Mouse (Mus musculus) neural tube, embryonic 15.5 days (tissue): ENCODE data around the gene Caskin1. TPM values are rescaled to one million over a fixed set of nuclear protein-coding genes. Genes with fewer than 3 reads are reported as not detected.

Experiments used
- polyA plus RNA-seq: library from polyadenylated mRNA; unstranded; fragments of >200 nt; fragmentation: Nextera tagmentation; extraction: Ambion mirVana; gene quantifications from 2 replicates; pipeline ENCODE4 v1.2.1, GENCODE M21; 2015

The Caskin1 gene
- polyA plus RNA-seq, 1 experiment from 2014 or later, result 53.4 TPM

Other genes with a start within 250 kb of the Caskin1 start
- gene Ccnf, start 237.1 kb upstream of the Caskin1 start, polyA plus RNA-seq, result 13.4 and 26.3 TPM in 2 replicates
- gene Abca17, start 137.5 kb upstream of the Caskin1 start, polyA plus RNA-seq, result 0.70 and 1.3 TPM in 2 replicates
- 25.5 and 29.4 TPM in 2 replicates for gene Abca3, start 136.7 kb upstream of the Caskin1 start, polyA plus RNA-seq
- gene Rnps1, start 74.0 kb upstream of the Caskin1 start, polyA plus RNA-seq, result 289 and 293 TPM in 2 replicates
- 51.5 and 58.8 TPM in 2 replicates for gene Eci1, start 62.0 kb upstream of the Caskin1 start, polyA plus RNA-seq
- 5.4 and 8.7 TPM in 2 replicates for gene Dnase1l2, start 45.5 kb upstream of the Caskin1 start, polyA plus RNA-seq
- 46.3 and 49.5 TPM in 2 replicates for gene E4f1, start 18.3 kb upstream of the Caskin1 start, polyA plus RNA-seq
- 76.1 and 79.7 TPM in 2 replicates for gene Pgp, start 18.2 kb upstream of the Caskin1 start, polyA plus RNA-seq
- gene Bricd5, start 14.7 kb upstream of the Caskin1 start, polyA plus RNA-seq, result 0.73 TPM in 1 of 2 replicates, not detected in the other
- 29.5 and 33.1 TPM in 2 replicates for gene Mlst8, start 9.5 kb upstream of the Caskin1 start, polyA plus RNA-seq
- 83.2 and 89.4 TPM in 2 replicates for gene Traf7, start 39.3 kb downstream of the Caskin1 start, polyA plus RNA-seq
- gene Rab26, start 45.6 kb downstream of the Caskin1 start, polyA plus RNA-seq, result 6.1 and 9.1 TPM in 2 replicates
- 31.2 and 31.7 TPM in 2 replicates for gene Pkd1, start 61.2 kb downstream of the Caskin1 start, polyA plus RNA-seq
- gene Tsc2, start 144.0 kb downstream of the Caskin1 start, polyA plus RNA-seq, result 60.6 and 68.8 TPM in 2 replicates
- 8.3 and 10.0 TPM in 2 replicates for gene Nthl1, start 144.1 kb downstream of the Caskin1 start, polyA plus RNA-seq
- 60.2 and 65.7 TPM in 2 replicates for gene Slc9a3r2, start 161.7 kb downstream of the Caskin1 start, polyA plus RNA-seq
- gene Npw, start 169.9 kb downstream of the Caskin1 start, polyA plus RNA-seq, result 0.42 and 0.51 TPM in 2 replicates
- 19.2 and 20.5 TPM in 2 replicates for gene Zfp598, start 181.1 kb downstream of the Caskin1 start, polyA plus RNA-seq
- gene Syngr3, start 201.4 kb downstream of the Caskin1 start, polyA plus RNA-seq, result 214 and 242 TPM in 2 replicates
- gene Gfer, start 207.6 kb downstream of the Caskin1 start, polyA plus RNA-seq, result 36.5 and 37.9 TPM in 2 replicates
- 1.9 and 3.9 TPM in 2 replicates for gene Noxo1, start 207.6 kb downstream of the Caskin1 start, polyA plus RNA-seq
- gene Tbl3, start 219.1 kb downstream of the Caskin1 start, polyA plus RNA-seq, result 55.6 and 66.5 TPM in 2 replicates
- gene Rnf151, start 229.5 kb downstream of the Caskin1 start, polyA plus RNA-seq, result 0.15 TPM in 1 of 2 replicates, not detected in the other
- 729 and 914 TPM in 2 replicates for gene Rps2, start 229.5 kb downstream of the Caskin1 start, polyA plus RNA-seq
- 302 and 304 TPM in 2 replicates for gene Ndufb10, start 235.9 kb downstream of the Caskin1 start, polyA plus RNA-seq
- gene Rpl3l, start 239.2 kb downstream of the Caskin1 start, polyA plus RNA-seq, result 0.10 and 0.19 TPM in 2 replicates
- gene Msrb1, start 248.0 kb downstream of the Caskin1 start, polyA plus RNA-seq, result 23.2 and 24.4 TPM in 2 replicates